Mouse (Mus musculus) megakaryocyte-erythroid progenitor cell, adult 5-6 weeks (primary cell): ENCODE results near the gene Prkar1b. TPM values are rescaled to one million over a fixed set of nuclear protein-coding genes. Genes with fewer than 3 reads are reported as not detected.
A peak's percentile ranks its signal among the peaks of the same experiment; 100 is the strongest.

ENCODE experiments used
- ATAC-seq: replicated peaks from 2 replicates; pipeline ENCODE4 v1.8.0; 2016; ENCODE audit warnings: mild to moderate bottlenecking, inconsistent platforms; ENCODE audit not compliant: severe bottlenecking, poor library complexity, low FRiP score, low TSS enrichment
- total RNA-seq, 2 experiments: library from RNA; stranded (forward) in 1 of 2; stranded (reverse) in 1 of 2; fragments of 200-1000, 215-1000 nt in 1 of 2; fragments of >200 nt in 1 of 2; fragmentation: Nextera tagmentation in 1 of 2; gene quantifications; 2 replicates each; pipeline ENCODE4 v1.2.3; 2014 to 2017

Prkar1b gene
- total RNA-seq, 2 experiments from 2014 or later: not detected

- ATAC-seq: no peak
Observed at GRCm38 (mm10) chr5:138992611-138993370, 157.0 kb downstream of the Prkar1b start.

- ATAC-seq: no peak
Observed at GRCm38 (mm10) chr5:138991734-138992133, 158.1 kb downstream of the Prkar1b start.

GRCm38 (mm10) chr5:138990659-138991380, 159.0 kb downstream of the Prkar1b start:
- ATAC-seq: no peak

- ATAC-seq: no peak
Observed at GRCm38 (mm10) chr5:138989567-138989966, 160.2 kb downstream of the Prkar1b start.

GRCm38 (mm10) chr5:138988764-138989163, 161.0 kb downstream of the Prkar1b start:
- 0 out of 2 replicates have a peak, but pooled peaks have one; percentile 9 for ATAC-seq

- no peak for ATAC-seq
Observed at GRCm38 (mm10) chr5:138987994-138988393, 161.8 kb downstream of the Prkar1b start.

- no peak for ATAC-seq
Observed at GRCm38 (mm10) chr5:138981921-138982320, 167.9 kb downstream of the Prkar1b start.

GRCm38 (mm10) chr5:138980608-138981007, 169.2 kb downstream of the Prkar1b start:
- ATAC-seq: no peak

- ATAC-seq: no peak
Observed at GRCm38 (mm10) chr5:138979840-138980239, 170.0 kb downstream of the Prkar1b start.

- ATAC-seq: no peak
Observed at GRCm38 (mm10) chr5:138977759-138978158, 172.0 kb downstream of the Prkar1b start.

- ATAC-seq: no peak
Observed at GRCm38 (mm10) chr5:138974911-138975485, 174.8 kb downstream of the Prkar1b start.

GRCm38 (mm10) chr5:138973480-138973879, 176.3 kb downstream of the Prkar1b start:
- ATAC-seq: 0 out of 2 replicates have a peak, but pooled peaks have one; percentile 17

- no peak for ATAC-seq
Observed at GRCm38 (mm10) chr5:138971405-138971804, 178.4 kb downstream of the Prkar1b start.

- no peak for ATAC-seq
Observed at GRCm38 (mm10) chr5:138970056-138970490, 179.7 kb downstream of the Prkar1b start.

Other genes starting within 250 kb of the Prkar1b start
- not detected in 2 replicates for gene Pdgfa, start 152.6 kb downstream of the Prkar1b start, total RNA-seq (2014; fragmentation: Nextera tagmentation)
- gene Pdgfa, start 152.6 kb downstream of the Prkar1b start, total RNA-seq (2017): 1.5 TPM in 1 of 2 replicates, not detected in the other
- 21.5 and 23.3 TPM in 2 replicates for gene Dnaaf5, start 222 bp upstream of the Prkar1b start, total RNA-seq (2014; fragmentation: Nextera tagmentation)
- gene Dnaaf5, start 222 bp upstream of the Prkar1b start, total RNA-seq (2017): 8.3 and 9.5 TPM in 2 replicates
- gene Sun1, start 50.6 kb upstream of the Prkar1b start, total RNA-seq (2014; fragmentation: Nextera tagmentation): 89.3 and 93.2 TPM in 2 replicates
- 72.3 and 92.9 TPM in 2 replicates for gene Sun1, start 50.6 kb upstream of the Prkar1b start, total RNA-seq (2017)
- gene Get4, start 102.3 kb upstream of the Prkar1b start, total RNA-seq (2014; fragmentation: Nextera tagmentation): 57.7 and 80.8 TPM in 2 replicates
- gene Get4, start 102.3 kb upstream of the Prkar1b start, total RNA-seq (2017): 19.5 and 38.6 TPM in 2 replicates
- gene Adap1, start 175.6 kb upstream of the Prkar1b start, total RNA-seq (2014; fragmentation: Nextera tagmentation): 6.0 and 14.7 TPM in 2 replicates
- 3.0 and 8.0 TPM in 2 replicates for gene Adap1, start 175.6 kb upstream of the Prkar1b start, total RNA-seq (2017)
- 40.4 and 41.7 TPM in 2 replicates for gene Cox19, start 201.4 kb upstream of the Prkar1b start, total RNA-seq (2014; fragmentation: Nextera tagmentation)
- 27.4 and 43.8 TPM in 2 replicates for gene Cox19, start 201.4 kb upstream of the Prkar1b start, total RNA-seq (2017)
- not detected in 2 replicates for gene Cyp2w1, start 202.6 kb upstream of the Prkar1b start, total RNA-seq (2014; fragmentation: Nextera tagmentation)
- not detected in 2 replicates for gene Cyp2w1, start 202.6 kb upstream of the Prkar1b start, total RNA-seq (2017)
- 7.5 and 7.9 TPM in 2 replicates for gene Gpr146, start 227.7 kb upstream of the Prkar1b start, total RNA-seq (2014; fragmentation: Nextera tagmentation)
- gene Gpr146, start 227.7 kb upstream of the Prkar1b start, total RNA-seq (2017): 5.3 and 6.0 TPM in 2 replicates